Mouse (Mus musculus) heart, adult 2 months (tissue): ENCODE results near the gene Aatk.

Experiments
- CTCF ChIP-seq: fragments of 200-600 bp; IDR thresholded peaks from 2 replicates; pipeline ENCODE4 v1.8.1; 2022; ENCODE audit warnings: antibody characterized with exemption, mild to moderate bottlenecking, moderate library complexity
- POLR2A ChIP-seq: fragments of 200-500 bp; IDR thresholded peaks from 2 replicates; pipeline ENCODE4 v1.6.1; 2011; ENCODE audit warnings: mild to moderate bottlenecking, low read depth, low read length, control low read depth; ENCODE audit not compliant: insufficient read depth

- TF ChIP-seq CTCF, result no peak
- TF ChIP-seq POLR2A, result no peak
These were observed 58.6 kb downstream of the Aatk start for GRCm38 (mm10) chr11:119988391-119988790.
